Mouse (Mus musculus): Measurements from ENCODE around the gene Cat. TPM values are rescaled to one million over a fixed set of nuclear protein-coding genes. Genes with fewer than 3 reads are reported as not detected.

Gene Cat
- total and polyA plus RNA-seq, 3 experiments, result 29.8 to 84.7 (median 45.0) TPM

DNA sequence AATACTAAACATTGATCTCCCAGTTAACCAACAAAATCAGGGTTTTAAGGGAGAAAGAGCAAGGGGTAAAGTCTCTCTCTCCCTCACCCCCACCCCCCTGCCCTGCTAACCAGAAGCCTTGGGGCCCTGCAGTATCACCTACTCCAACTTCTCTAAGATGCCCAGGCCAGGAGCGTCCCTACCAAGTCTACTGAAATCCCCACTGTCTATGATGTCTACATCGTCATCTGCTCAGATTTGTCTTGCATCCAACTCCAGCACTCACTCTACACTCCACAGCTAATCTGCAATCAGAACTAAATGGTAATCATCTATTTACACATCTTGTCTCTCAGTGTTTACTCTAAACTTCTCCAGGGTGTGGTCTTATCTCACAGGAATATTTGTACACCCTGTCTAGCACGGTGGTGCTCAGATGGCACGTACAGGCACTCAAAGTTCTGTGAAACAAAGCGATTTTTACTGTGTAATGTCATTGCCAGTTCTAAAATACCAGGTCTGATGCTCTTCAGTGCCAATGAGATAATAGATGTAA is 907 bp downstream of the Cat start:
- Histone ChIP-seq H3K4me2 (ENCODE audit: insufficient read depth, low read depth, poor library complexity, severe bottlenecking) (peak overlapping the region; percentile 93), H3K79me2 (replicated peaks; ENCODE audit: control insufficient read depth, extremely low read depth, insufficient read depth, poor library complexity, severe bottlenecking) (0 out of 2 replicates have a peak, but pooled peaks cover 2% of the 10 kb centered on the region), H3K9ac (ENCODE audit: insufficient read depth, low read depth) (peak overlapping the region; percentile 60), H3K36me3 (replicated peaks in 1 of 2; ENCODE audit: control insufficient read depth in 1 of 2, insufficient read depth in 1 of 2, low read length in 1 of 2) (peaks cover 2 to 23% of the 10 kb centered on the region in 2 experiments), H3K9me3 (replicated peaks; ENCODE audit: low read length) (no peaks in the 10 kb centered on the region), H3K4me1 (ENCODE audit: control insufficient read depth in 1 of 2, insufficient read depth in 2 of 2) (peaks cover 16 to 59% of the 10 kb centered on the region in 2 experiments), H3K27ac (ENCODE audit: insufficient read depth, low read depth) (no peak overlapping the region), H3K4me3 (replicated peaks in 1 of 3; ENCODE audit: low read depth in 2 of 3, low read length in 2 of 3, poor library complexity in 1 of 3) (peak overlapping the region; percentile 61 to 81 (median 77)), H3K27me3 (replicated peaks) (no peaks in the 10 kb centered on the region)
- dilution Hi-C loops (cut with MboI; ENCODE audit: extremely low pct_ligation_motif_present, extremely low pct_unique_long_range_greater_than_20kb, low sequenced_read_pairs) (no loop called here), in situ Hi-C loops (cut with MboI; ENCODE audit: low pct_ligation_motif_present, low pct_unique_long_range_greater_than_20kb, low sequenced_read_pairs) (no loop called here)
- TF ChIP-seq MEF2A (IDR thresholded peaks at IDR 0.05; ENCODE audit: borderline replicate concordance, low read depth, low read length) (no peak), HCFC1 (IDR thresholded peaks at IDR 0.05; ENCODE audit: low read depth, low read length) (no peak), ELF1 (IDR thresholded peaks at IDR 0.05; ENCODE audit: low read depth, low read length) (no peak), PAX5 (IDR thresholded peaks at IDR 0.05; ENCODE audit: low read length) (no peak), SMC3 (IDR thresholded peaks at IDR 0.05; ENCODE audit: low read depth, low read length) (no peak), JUND (conservative IDR thresholded peaks at IDR 0.05; ENCODE audit: low read depth, low read length) (no peak), ZKSCAN1 (IDR thresholded peaks at IDR 0.05; ENCODE audit: borderline replicate concordance, low read depth, low read length) (no peak), POLR2A (IDR thresholded peaks at IDR 0.05; ENCODE audit: low read depth, low read length) (no peak), RCOR1 (conservative IDR thresholded peaks at IDR 0.05; ENCODE audit: low read depth, low read length) (no peak), UBTF (IDR thresholded peaks at IDR 0.05; ENCODE audit: low read depth, low read length) (no peak), EP300 (IDR thresholded peaks at IDR 0.05; ENCODE audit: low read length) (no peak), KAT2A (IDR thresholded peaks at IDR 0.05; ENCODE audit: insufficient replicate concordance, low read length) (no peak), NRF1 (IDR thresholded peaks at IDR 0.05; ENCODE audit: low read depth, low read length) (no peak), CHD1 (IDR thresholded peaks at IDR 0.05; ENCODE audit: low read depth, low read length) (no peak)
- DNase-seq (ENCODE audit: extremely low read depth), result no peak

DNA sequence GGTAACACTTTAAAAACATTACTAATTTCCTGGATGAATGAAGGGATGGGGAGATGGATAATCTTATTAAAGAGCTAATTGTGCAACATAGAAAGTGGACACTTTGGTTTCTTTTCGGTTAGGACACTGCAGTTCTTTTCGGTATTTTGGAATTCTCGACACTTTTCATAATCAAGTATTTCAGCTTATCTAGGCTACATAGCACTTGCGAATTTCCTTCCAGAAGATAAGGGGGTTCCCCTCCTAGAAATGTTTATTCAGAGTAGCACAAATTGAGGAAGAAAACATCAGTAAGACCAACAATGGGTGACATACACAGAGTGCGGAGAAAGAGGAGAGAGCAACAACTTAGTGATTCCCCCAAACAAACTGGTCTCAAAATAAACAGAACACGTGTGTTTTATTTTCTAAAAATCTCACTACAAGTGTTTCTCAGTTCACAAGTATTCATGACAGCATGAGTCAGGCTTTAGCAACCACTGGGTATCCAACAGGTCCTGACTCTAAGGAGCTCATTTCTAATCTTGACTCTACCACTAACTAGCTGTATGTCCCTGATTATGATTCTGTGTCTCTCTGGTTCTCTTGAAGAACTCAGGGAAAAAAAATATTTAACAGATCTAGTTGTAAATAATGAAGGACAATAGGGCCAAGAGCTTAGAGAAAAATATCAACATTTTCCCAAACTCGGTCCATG is 1.5 kb downstream of the Cat start:
- peak overlapping the region; percentile 60; the same call in 1 of the 2 replicates for H3K9ac ChIP-seq (ENCODE audit: insufficient read depth, low read depth)
- DNase-seq (ENCODE audit: extremely low read depth), result peak; percentile 35
- H3K9me3 ChIP-seq (replicated peaks; ENCODE audit: low read length), result no peaks in the 10 kb centered on the region
- no peaks in the 10 kb centered on the region for H3K27me3 ChIP-seq (replicated peaks)
- peak overlapping the region; percentile 61 to 81 (median 77) for H3K4me3 ChIP-seq (replicated peaks in 1 of 3; ENCODE audit: low read depth in 2 of 3, low read length in 2 of 3, poor library complexity in 1 of 3)
- H3K4me2 ChIP-seq (ENCODE audit: insufficient read depth, low read depth, poor library complexity, severe bottlenecking), result peak overlapping the region; percentile 93
- H3K79me2 ChIP-seq (replicated peaks; ENCODE audit: control insufficient read depth, extremely low read depth, insufficient read depth, poor library complexity, severe bottlenecking), result 0 out of 2 replicates have a peak, but pooled peaks cover 2% of the 10 kb centered on the region
- TF ChIP-seq CHD2 (IDR thresholded peaks at IDR 0.05; ENCODE audit: low read length), result no peak
- TF ChIP-seq JUN (IDR thresholded peaks at IDR 0.05; ENCODE audit: insufficient read depth, low read depth, low read length), result no peak
- no peak for TF ChIP-seq UBTF (IDR thresholded peaks at IDR 0.05; ENCODE audit: low read depth, low read length)
- no peak for TF ChIP-seq ETS1 (conservative IDR thresholded peaks at IDR 0.05; ENCODE audit: low read depth, low read length)
- TF ChIP-seq MYC (IDR thresholded peaks at IDR 0.05; ENCODE audit: low read depth, low read length), result no peak
- no peak for TF ChIP-seq ZKSCAN1 (IDR thresholded peaks at IDR 0.05; ENCODE audit: borderline replicate concordance, low read depth, low read length)
- 0 out of 2 replicates have a peak, but pooled peaks have one; percentile 11 for TF ChIP-seq TBP (conservative IDR thresholded peaks at IDR 0.05; ENCODE audit: low read depth, low read length)
- no peak for TF ChIP-seq USF2 (conservative IDR thresholded peaks at IDR 0.05; ENCODE audit: low read depth, low read length)
- no peak overlapping the region for H3K27ac ChIP-seq (ENCODE audit: insufficient read depth, low read depth)
- in situ Hi-C loops (cut with MboI; ENCODE audit: low pct_ligation_motif_present, low pct_unique_long_range_greater_than_20kb, low sequenced_read_pairs), result no loop called here
- peaks cover 14 to 53% of the 10 kb centered on the region in 2 experiments for H3K4me1 ChIP-seq (ENCODE audit: control insufficient read depth in 1 of 2, insufficient read depth in 2 of 2)
- dilution Hi-C loops (cut with MboI; ENCODE audit: extremely low pct_ligation_motif_present, extremely low pct_unique_long_range_greater_than_20kb, low sequenced_read_pairs), result no loop called here
- H3K36me3 ChIP-seq (replicated peaks in 1 of 2; ENCODE audit: control insufficient read depth in 1 of 2, insufficient read depth in 1 of 2, low read length in 1 of 2), result peaks cover 2 to 26% of the 10 kb centered on the region in 2 experiments
